Mouse (Mus musculus) hindbrain, embryonic 14.5 days (tissue): ENCODE data around the gene Morn3. TPM values are rescaled to one million over a fixed set of nuclear protein-coding genes. Genes with fewer than 3 reads are reported as not detected.
A peak's percentile ranks its signal among the peaks of the same experiment; 100 is the strongest.

ENCODE experiments used
- ATAC-seq: fragments of 200-750 bp; cut with Nextera tagmentation; 2 replicates; pipeline ENCODE4 v1.8.0; 2017; ENCODE audit warnings: moderate number of reproducible peaks, mild to moderate bottlenecking, moderate TSS enrichment, moderate library complexity; ENCODE audit not compliant: low FRiP score
- DNase-seq: peaks from one replicate; pipeline ENCODE4 v3.0.0-alpha.2; 2015; ENCODE audit warnings: low spot score
- H3K27ac ChIP-seq: fragments of 300-500 bp; sonication (generic); 2 replicates; pipeline ENCODE4 v1.5.1; 2014; ENCODE audit warnings: mild to moderate bottlenecking, moderate library complexity
- H3K27me3 ChIP-seq: fragments of 300-500 bp; sonication (generic); 2 replicates; pipeline ENCODE4 v1.6.1; 2014; ENCODE audit warnings: mild to moderate bottlenecking, low read length, mixed read lengths; ENCODE audit not compliant: control insufficient read depth, insufficient read depth
- H3K36me3 ChIP-seq: fragments of 300-500 bp; sonication (generic); replicated peaks from 2 replicates; pipeline ENCODE4 v1.6.1; 2014; ENCODE audit not compliant: control insufficient read depth, insufficient read depth
- H3K4me1 ChIP-seq: fragments of 300-500 bp; sonication (generic); replicated peaks from 2 replicates; pipeline ENCODE4 v1.6.1; 2014; ENCODE audit warnings: antibody characterized with exemption, low read length, mixed read lengths; ENCODE audit not compliant: control insufficient read depth, insufficient read depth
- H3K4me2 ChIP-seq: fragments of 300-500 bp; sonication (generic); replicated peaks from 2 replicates; pipeline ENCODE4 v1.6.1; 2014; ENCODE audit warnings: mild to moderate bottlenecking, moderate library complexity
- H3K4me3 ChIP-seq: fragments of 300-500 bp; sonication (generic); replicated peaks from 2 replicates; pipeline ENCODE4 v1.5.1; 2014; ENCODE audit warnings: mild to moderate bottlenecking, low read length
- H3K9ac ChIP-seq: fragments of 300-500 bp; sonication (generic); 2 replicates; pipeline ENCODE4 v1.6.1; 2014
- H3K9me3 ChIP-seq: fragments of 300-500 bp; sonication (generic); 2 replicates; pipeline ENCODE4 v1.6.1; 2016; ENCODE audit warnings: low read length; ENCODE audit not compliant: control insufficient read depth
- WGBS: fragments of 180-500 bp; shearing (Covaris S2); extraction: QIAGEN DNeasy Blood & Tissue Kit; methylation state at CpG from one replicate; pipeline ENCODE4 v1.1.7; 2014; 5-methylcytosine and 5-hydroxymethylcytosine counted together
- polyA plus RNA-seq: library from polyadenylated mRNA; unstranded; fragments of >200 nt; fragmentation: Nextera tagmentation; extraction: Ambion mirVana; gene quantifications from 2 replicates; pipeline ENCODE4 v1.2.1, GENCODE M21; 2014

Morn3 gene
- polyA plus RNA-seq, 1 experiment from 2014 or later, result 0.79 TPM

GRCm38 (mm10) chr5:123017504-123017903, 29.3 kb downstream of the Morn3 start:
- no peak overlapping the region for H3K4me2 ChIP-seq
- WGBS, result 90% methylated on average over 4 of the region's 4 CpGs
- no peak for DNase-seq
- no peak for ATAC-seq
- H3K27ac ChIP-seq, result no peak overlapping the region
- no peak overlapping the region for H3K9ac ChIP-seq
- no peaks in the 10 kb centered on the region for H3K9me3 ChIP-seq
- no peaks in the 10 kb centered on the region for H3K36me3 ChIP-seq
- H3K4me3 ChIP-seq, result no peak overlapping the region
- H3K27me3 ChIP-seq, result no peaks in the 10 kb centered on the region
- H3K4me1 ChIP-seq, result peaks cover 26% of the 10 kb centered on the region

DNA sequence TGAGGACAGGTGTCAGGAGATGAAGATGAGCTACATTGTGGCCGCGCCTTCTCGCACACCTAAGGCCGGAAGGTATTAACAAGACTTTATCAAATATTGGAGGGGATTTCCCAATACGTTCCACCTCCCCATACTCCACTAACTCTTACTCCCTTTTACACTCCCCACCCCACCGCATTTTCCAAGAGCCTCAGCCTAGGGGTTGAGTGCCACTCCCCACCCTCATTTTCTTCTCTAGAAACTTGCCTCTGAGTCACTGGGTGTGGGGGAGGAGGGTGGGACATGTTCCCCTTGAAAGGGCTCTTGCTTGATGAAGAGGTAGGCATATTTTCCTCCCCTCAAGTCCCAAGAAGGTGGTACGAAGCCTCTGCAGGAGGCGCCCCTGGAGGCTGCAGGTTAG, 30.9 kb downstream of the Morn3 start:
- H3K27me3 ChIP-seq, result no peaks in the 10 kb centered on the region
- peak overlapping the region; percentile 72 for H3K4me3 ChIP-seq
- no peaks in the 10 kb centered on the region for H3K9me3 ChIP-seq
- peak overlapping the region; percentile 85; the same call in 1 of the 2 replicates for H3K27ac ChIP-seq
- 22% methylated on average over 8 of the region's 8 CpGs for WGBS
- ATAC-seq, result no peak
- H3K36me3 ChIP-seq, result no peaks in the 10 kb centered on the region
- no peak for DNase-seq
- peak overlapping the region; percentile 53 for H3K4me2 ChIP-seq
- H3K9ac ChIP-seq, result peak overlapping the region; percentile 81
- peaks cover 26% of the 10 kb centered on the region for H3K4me1 ChIP-seq

DNA sequence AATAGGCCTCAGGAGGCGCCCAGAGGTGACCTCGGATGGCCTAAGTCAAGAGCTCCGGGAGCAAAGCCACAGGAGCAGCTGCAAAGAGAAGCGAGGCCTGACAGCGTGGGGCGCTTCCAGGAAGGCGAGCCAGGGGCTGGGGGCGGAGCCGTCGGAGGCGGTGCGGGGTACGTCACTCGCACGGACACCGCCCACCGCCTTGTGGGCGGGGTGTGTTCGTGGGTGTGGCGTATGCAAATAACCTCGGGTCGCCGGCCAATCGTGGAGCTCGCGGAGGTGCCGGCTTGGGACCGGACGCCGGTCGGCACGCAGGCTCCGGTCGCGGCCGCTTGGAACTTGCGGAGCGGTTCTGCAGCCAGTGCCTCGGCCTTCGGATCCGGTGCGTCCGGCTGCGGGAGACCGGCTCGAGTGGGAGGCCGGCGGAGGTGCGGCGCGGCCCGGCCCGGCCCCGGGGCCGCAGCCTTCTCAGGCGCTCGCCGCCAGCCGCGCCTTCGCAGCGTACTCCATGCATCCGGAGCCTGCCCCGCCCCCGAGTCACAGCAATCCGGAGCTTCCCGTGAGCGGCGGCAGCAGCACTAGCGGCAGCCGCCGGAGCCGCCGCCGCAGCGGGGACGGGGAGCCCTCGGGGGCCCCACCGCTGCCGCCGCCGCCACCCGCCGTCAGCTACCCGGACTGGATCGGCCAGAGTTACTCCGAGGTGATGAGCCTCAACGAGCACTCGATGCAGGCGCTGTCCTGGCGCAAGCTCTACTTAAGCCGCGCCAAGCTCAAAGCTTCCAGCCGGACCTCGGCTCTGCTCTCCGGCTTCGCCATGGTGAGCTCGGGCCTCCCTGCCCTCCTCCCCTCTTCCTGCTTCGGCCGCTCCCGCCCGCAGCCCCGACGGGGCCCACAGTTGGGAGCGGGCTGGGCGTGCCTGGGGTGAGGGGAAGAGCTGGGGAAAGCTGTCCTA, 31.8 kb downstream of the Morn3 start, which contains the start of gene Orai1:
Gene Orai1, plus strand, starts transcription at position 322 of the 949 bp plus-strand sequence.
- H3K4me1 ChIP-seq, result peaks cover 26% of the 10 kb centered on the region
- peak within 1 kb of the TSS; percentile 72 for H3K4me3 ChIP-seq
- WGBS, result under 1% methylated on average over 95 of the region's 106 CpGs
- peak within 1 kb of the TSS; percentile 81 for H3K9ac ChIP-seq
- no peaks in the 10 kb centered on the region for H3K36me3 ChIP-seq
- H3K27me3 ChIP-seq, result no peaks in the 10 kb centered on the region
- peak within 1 kb of the TSS; percentile 85 for H3K27ac ChIP-seq
- ATAC-seq (peak; percentile 94), DNase-seq (peak; percentile 94)
- peak within 1 kb of the TSS; percentile 53 for H3K4me2 ChIP-seq
- H3K9me3 ChIP-seq, result no peaks in the 10 kb centered on the region

DNA sequence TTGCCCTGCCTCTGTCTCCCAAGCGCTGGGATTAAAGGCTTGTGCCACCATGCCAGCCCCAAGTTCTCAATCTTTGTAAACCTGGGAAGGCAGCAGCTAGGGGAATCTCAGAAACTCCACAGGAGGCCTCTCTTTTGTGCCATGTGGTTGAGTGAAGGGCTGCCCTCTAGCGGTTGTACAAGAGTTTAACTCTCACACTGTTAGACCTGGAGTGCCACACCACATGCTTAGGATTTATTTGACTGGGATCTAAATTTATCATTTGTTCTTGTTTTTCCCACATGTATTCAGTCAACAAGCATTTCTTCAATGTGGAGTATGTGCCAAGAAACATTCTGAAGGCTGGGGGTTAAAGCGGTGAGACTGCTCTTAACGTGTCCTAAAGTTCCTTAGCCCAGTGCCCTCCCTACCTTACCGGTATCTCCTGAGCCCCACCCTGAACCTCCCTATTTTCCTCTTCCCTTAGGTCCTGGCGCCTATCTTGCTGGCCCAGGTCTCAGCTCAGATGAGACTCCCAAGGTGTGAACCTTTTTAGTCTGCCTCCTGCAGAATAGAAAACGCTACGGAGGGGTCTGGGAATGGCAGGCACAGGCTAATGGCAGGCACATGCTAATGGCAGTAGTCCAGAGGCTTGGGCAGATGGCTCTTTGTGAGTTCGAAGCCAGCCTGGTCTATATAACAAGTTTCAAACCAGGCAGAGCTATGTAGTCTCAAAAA, 33.1 kb downstream of the Morn3 start:
- Histone ChIP-seq H3K27me3 (no peaks in the 10 kb centered on the region), H3K4me1 (peaks cover 20% of the 10 kb centered on the region), H3K4me3 (no peak overlapping the region), H3K9ac (no peak overlapping the region), H3K9me3 (no peaks in the 10 kb centered on the region), H3K4me2 (no peak overlapping the region), H3K36me3 (no peaks in the 10 kb centered on the region), H3K27ac (no peak overlapping the region)
- 61% methylated on average over 9 of the region's 9 CpGs for WGBS
- DNase-seq (peak; percentile 74), ATAC-seq (no peak)

DNA sequence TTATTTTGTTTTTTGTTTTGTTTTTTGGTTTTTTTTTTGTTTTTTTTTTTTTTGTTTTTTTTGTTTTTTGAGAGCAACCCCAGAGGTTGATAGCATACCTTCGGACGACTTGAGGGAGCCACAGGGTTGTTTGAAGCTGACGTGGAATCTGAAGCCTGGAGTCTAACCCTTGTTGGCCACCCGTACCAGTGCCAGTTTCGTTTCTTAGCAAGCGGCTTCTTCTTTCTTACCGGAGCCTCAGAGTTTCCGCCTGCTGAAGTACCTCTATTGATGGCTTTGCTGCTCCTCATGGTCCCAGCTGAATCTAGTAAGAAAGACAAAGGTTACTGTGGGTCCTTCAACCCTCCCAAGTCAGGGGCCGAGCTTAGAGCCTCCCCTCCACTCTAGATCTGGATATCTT, 35.1 kb downstream of the Morn3 start:
- no peaks in the 10 kb centered on the region for H3K36me3 ChIP-seq
- H3K4me1 ChIP-seq, result peaks cover 13% of the 10 kb centered on the region; the same call in 1 of the 2 replicates
- no peak overlapping the region for H3K27ac ChIP-seq
- H3K9me3 ChIP-seq, result no peaks in the 10 kb centered on the region
- H3K27me3 ChIP-seq, result no peaks in the 10 kb centered on the region
- DNase-seq, result no peak
- no peak overlapping the region for H3K4me3 ChIP-seq
- no peak overlapping the region for H3K9ac ChIP-seq
- 96% methylated on average over 9 of the region's 9 CpGs for WGBS
- no peak overlapping the region for H3K4me2 ChIP-seq
- ATAC-seq, result no peak

DNA sequence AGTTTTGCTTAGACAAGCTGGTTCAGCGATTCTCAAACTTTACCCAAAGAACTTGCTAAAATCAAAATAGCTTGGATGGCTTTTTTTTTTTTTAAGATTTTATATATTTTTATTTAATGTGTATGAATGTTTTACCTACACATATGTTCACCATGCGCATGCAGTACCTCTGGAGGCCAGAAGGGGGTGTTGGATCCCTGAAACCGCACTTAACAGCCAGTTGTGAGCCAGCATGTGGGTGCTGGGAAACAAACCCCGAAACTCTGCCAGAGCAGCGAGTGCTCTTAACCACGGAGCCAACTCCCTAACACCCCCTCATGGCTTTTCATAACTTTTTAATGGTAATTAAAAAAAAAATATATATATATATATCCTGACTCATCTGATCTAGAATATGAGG, 36.0 kb downstream of the Morn3 start:
- H3K27me3 ChIP-seq, result no peaks in the 10 kb centered on the region
- DNase-seq, result no peak
- ATAC-seq, result no peak
- peaks cover 5% of the 10 kb centered on the region; the same call in 1 of the 2 replicates for H3K4me1 ChIP-seq
- H3K9ac ChIP-seq, result no peak overlapping the region
- H3K27ac ChIP-seq, result no peak overlapping the region
- H3K4me3 ChIP-seq, result no peak overlapping the region
- H3K4me2 ChIP-seq, result no peak overlapping the region
- 89% methylated on average over 6 of the region's 6 CpGs for WGBS
- no peaks in the 10 kb centered on the region for H3K9me3 ChIP-seq
- H3K36me3 ChIP-seq, result no peaks in the 10 kb centered on the region

GRCm38 (mm10) chr5:123009873-123010272, 36.9 kb downstream of the Morn3 start:
- ATAC-seq, result no peak

GRCm38 (mm10) chr5:123008877-123009493, 37.8 kb downstream of the Morn3 start:
- H3K27me3 ChIP-seq, result no peaks in the 10 kb centered on the region
- DNase-seq (no peak), ATAC-seq (no peak)
- no peaks in the 10 kb centered on the region for H3K36me3 ChIP-seq
- no peaks in the 10 kb centered on the region for H3K4me1 ChIP-seq
- 81% methylated on average over 7 of the region's 7 CpGs for WGBS
- no peak overlapping the region for H3K9ac ChIP-seq
- no peaks in the 10 kb centered on the region for H3K9me3 ChIP-seq
- no peak overlapping the region for H3K4me2 ChIP-seq
- H3K27ac ChIP-seq, result no peak overlapping the region
- H3K4me3 ChIP-seq, result no peak overlapping the region

More at GRCm38 (mm10) chr5:123009873-123010272, 36.9 kb downstream of the Morn3 start:
- DNase-seq, result no peak
- Histone ChIP-seq H3K9ac (no peak overlapping the region), H3K36me3 (no peaks in the 10 kb centered on the region), H3K4me3 (no peak overlapping the region), H3K27me3 (no peaks in the 10 kb centered on the region), H3K4me2 (no peak overlapping the region), H3K27ac (no peak overlapping the region), H3K9me3 (no peaks in the 10 kb centered on the region), H3K4me1 (peaks cover 3% of the 10 kb centered on the region; the same call in 1 of the 2 replicates)
- 55% methylated on average over 11 of the region's 11 CpGs for WGBS
